Mouse (Mus musculus) heart, adult 10 weeks (tissue): ENCODE results near the gene Svop. TPM values are rescaled to one million over a fixed set of nuclear protein-coding genes. Genes with fewer than 3 reads are reported as not detected.

Source experiments
- polyA plus RNA-seq: library from polyadenylated mRNA; stranded (reverse); fragments of 350-450 nt; fragmentation: Illumina TruSeq; extraction: RNeasy Lipid Tissue Mini Kit (QIAGEN cat#74804); gene quantifications from one replicate; pipeline ENCODE4 v1.2.3, GENCODE M21; 2014; ENCODE audit warnings: low read depth, low replicate concordance

Gene Svop
- not detected for polyA plus RNA-seq

GRCm38 (mm10) chr5:114091057-114091807 is at the start of gene Svop:
Gene Svop (minus strand): TSS chr5:114091570.

GRCm38 (mm10) chr5:114130211-114130605 is 38.8 kb upstream of the Svop start, which contains the start of gene Ung:
Gene Ung (plus strand): TSS chr5:114130386.

GRCm38 (mm10) chr5:114127374-114128349 is 36.3 kb upstream of the Svop start, which contains the start of gene Alkbh2:
Gene Alkbh2 (minus strand): TSS chr5:114128218.

GRCm38 (mm10) chr5:114065161-114065560 is 26.2 kb downstream of the Svop start, which contains the start of gene Usp30:
Gene Usp30 (plus strand): TSS chr5:114065461.

GRCm38 (mm10) chr5:114003542-114003941 is 87.8 kb downstream of the Svop start, which contains the start of gene Dao:
Gene Dao (plus strand): TSS chr5:114003703.

GRCm38 (mm10) chr5:113993487-113994465 is 97.6 kb downstream of the Svop start, which contains the start of gene Ssh1:
Gene Ssh1 (minus strand): TSS chr5:113993894.

Other genes starting within 250 kb of the Svop start
- 20.3 TPM for gene Coro1c, start 182.8 kb downstream of the Svop start, polyA plus RNA-seq
- gene Ssh1, start 97.7 kb downstream of the Svop start, polyA plus RNA-seq: 4.8 TPM
- gene Dao, start 87.9 kb downstream of the Svop start, polyA plus RNA-seq: not detected
- 7.7 TPM for gene Usp30, start 26.1 kb downstream of the Svop start, polyA plus RNA-seq
- gene Alkbh2, start 36.6 kb upstream of the Svop start, polyA plus RNA-seq: 2.4 TPM
- 22.5 TPM for gene Ung, start 38.8 kb upstream of the Svop start, polyA plus RNA-seq
- gene Acacb, start 55.0 kb upstream of the Svop start, polyA plus RNA-seq: 122 TPM
- not detected for gene Foxn4, start 182.2 kb upstream of the Svop start, polyA plus RNA-seq
- 0.26 TPM for gene Myo1h, start 197.6 kb upstream of the Svop start, polyA plus RNA-seq